Mouse (Mus musculus) heart, embryonic 13.5 days (tissue): ENCODE results near the gene Ppdpf. TPM values are rescaled to one million over a fixed set of nuclear protein-coding genes. Genes with fewer than 3 reads are reported as not detected.

Source experiments
- ATAC-seq: fragments of 200-750 bp; cut with Nextera tagmentation; 2 replicates; pipeline ENCODE4 v1.8.0; 2017; ENCODE audit warnings: moderate TSS enrichment; ENCODE audit not compliant: insufficient number of reproducible peaks, low FRiP score, low TSS enrichment; ENCODE audit errors: extremely low read depth
- H3K27ac ChIP-seq: fragments of 300-500 bp; sonication (generic); replicated peaks from 2 replicates; pipeline ENCODE4 v1.5.1; 2015; ENCODE audit warnings: moderate library complexity, mild to moderate bottlenecking, inconsistent platforms
- H3K27me3 ChIP-seq: fragments of 300-500 bp; sonication (generic); replicated peaks from 2 replicates; pipeline ENCODE4 v1.6.1; 2015; ENCODE audit warnings: mild to moderate bottlenecking, inconsistent platforms
- H3K36me3 ChIP-seq: fragments of 300-500 bp; sonication (generic); 2 replicates; pipeline ENCODE4 v1.6.1; 2015; ENCODE audit warnings: mild to moderate bottlenecking, inconsistent platforms
- H3K4me1 ChIP-seq: fragments of 300-500 bp; sonication (generic); 2 replicates; pipeline ENCODE4 v1.6.1; 2015; ENCODE audit warnings: inconsistent platforms
- H3K4me2 ChIP-seq: fragments of 300-500 bp; sonication (generic); 2 replicates; pipeline ENCODE4 v1.6.1; 2015; ENCODE audit warnings: inconsistent platforms, mild to moderate bottlenecking, moderate library complexity
- H3K4me3 ChIP-seq: fragments of 300-500 bp; sonication (generic); 2 replicates; pipeline ENCODE4 v1.5.1; 2015; ENCODE audit warnings: moderate library complexity, mild to moderate bottlenecking, inconsistent platforms
- H3K9ac ChIP-seq: fragments of 300-500 bp; sonication (generic); 2 replicates; pipeline ENCODE4 v1.6.1; 2015; ENCODE audit warnings: inconsistent platforms, mild to moderate bottlenecking, moderate library complexity
- H3K9me3 ChIP-seq: fragments of 300-500 bp; sonication (generic); 2 replicates; pipeline ENCODE4 v1.6.1; 2016; ENCODE audit warnings: inconsistent platforms
- WGBS: fragments of 180-500 bp; shearing (Covaris S2); methylation state at CpG from one replicate; pipeline ENCODE4 v1.1.7; 2015; ENCODE audit warnings: mixed read lengths; 5-methylcytosine and 5-hydroxymethylcytosine counted together
- polyA plus RNA-seq: library from polyadenylated mRNA; unstranded; fragments of >200 nt; fragmentation: Nextera tagmentation; extraction: Ambion mirVana; gene quantifications from 2 replicates; pipeline ENCODE4 v1.2.1, GENCODE M21; 2015

Ppdpf gene
- polyA plus RNA-seq, 1 experiment from 2014 or later: 188 TPM

GRCm38 (mm10) chr2:181196628-181197300 lies 9.7 kb downstream of the Ppdpf start:
- H3K4me2 ChIP-seq: no peak overlapping the region
- H3K9me3 ChIP-seq: no peaks in the 10 kb centered on the region
- WGBS: 78% methylated on average over 4 of the region's 4 CpGs
- no peaks in the 10 kb centered on the region for H3K4me1 ChIP-seq
- H3K9ac ChIP-seq: no peak overlapping the region
- no peak for ATAC-seq
- no peak overlapping the region for H3K4me3 ChIP-seq
- H3K27ac ChIP-seq: no peak overlapping the region
- peaks cover 34% of the 10 kb centered on the region for H3K27me3 ChIP-seq
- no peaks in the 10 kb centered on the region for H3K36me3 ChIP-seq

GRCm38 (mm10) chr2:181201606-181202005 lies 14.6 kb downstream of the Ppdpf start:
- no peak overlapping the region for H3K4me3 ChIP-seq

GRCm38 (mm10) chr2:181202422-181202821 lies 15.4 kb downstream of the Ppdpf start, which contains the start of gene Ptk6:
Gene Ptk6 (minus strand): TSS chr2:181202789.
- H3K4me2 ChIP-seq: no peak within 1 kb of the TSS
- H3K9ac ChIP-seq: no peak within 1 kb of the TSS
- WGBS: 78% methylated on average over 3 of the region's 3 CpGs
- ATAC-seq: no peak
- no peak within 1 kb of the TSS for H3K4me3 ChIP-seq
- peaks cover 53% of the 10 kb centered on the region for H3K27me3 ChIP-seq
- no peaks in the 10 kb centered on the region for H3K9me3 ChIP-seq
- no peak within 1 kb of the TSS for H3K27ac ChIP-seq
- no peaks in the 10 kb centered on the region for H3K36me3 ChIP-seq
- no peaks in the 10 kb centered on the region for H3K4me1 ChIP-seq

More at GRCm38 (mm10) chr2:181201606-181202005, 14.6 kb downstream of the Ppdpf start:
- no peak overlapping the region for H3K9ac ChIP-seq
- no peak overlapping the region for H3K27ac ChIP-seq
- no peaks in the 10 kb centered on the region for H3K36me3 ChIP-seq
- WGBS: 48% methylated on average over 3 of the region's 3 CpGs
- H3K4me1 ChIP-seq: no peaks in the 10 kb centered on the region
- ATAC-seq: no peak
- no peaks in the 10 kb centered on the region for H3K9me3 ChIP-seq
- H3K27me3 ChIP-seq: peaks cover 53% of the 10 kb centered on the region
- H3K4me2 ChIP-seq: no peak overlapping the region

GRCm38 (mm10) chr2:181202886-181203285 lies 15.8 kb downstream of the Ppdpf start:
- H3K9ac ChIP-seq: no peak overlapping the region
- peaks cover 53% of the 10 kb centered on the region for H3K27me3 ChIP-seq
- H3K4me3 ChIP-seq: no peak overlapping the region
- no peak for ATAC-seq
- no peaks in the 10 kb centered on the region for H3K36me3 ChIP-seq
- no peak overlapping the region for H3K27ac ChIP-seq
- no peak overlapping the region for H3K4me2 ChIP-seq
- H3K4me1 ChIP-seq: no peaks in the 10 kb centered on the region
- no peaks in the 10 kb centered on the region for H3K9me3 ChIP-seq
- 71% methylated on average over 6 of the region's 6 CpGs for WGBS

DNA sequence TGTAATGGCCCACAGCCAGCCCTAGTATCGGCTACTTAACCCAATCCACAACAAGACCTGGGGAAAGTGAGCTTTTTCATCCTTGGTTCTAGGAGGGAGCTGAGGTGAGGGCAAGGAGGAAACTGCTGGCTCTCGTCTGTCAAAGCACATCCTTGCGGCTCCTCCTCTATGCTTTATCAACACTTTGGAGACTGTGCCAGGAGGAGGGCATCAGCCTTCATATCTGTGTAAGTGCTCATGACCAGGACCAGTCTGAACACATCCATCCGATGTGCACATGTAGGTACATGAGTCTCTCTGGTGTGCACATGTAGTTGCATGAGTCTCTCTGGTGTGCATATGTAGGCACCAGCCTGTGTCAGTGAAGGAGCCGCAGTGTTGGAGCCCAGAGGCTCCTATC lies 18.6 kb downstream of the Ppdpf start:
- no peak overlapping the region for H3K4me3 ChIP-seq
- H3K27me3 ChIP-seq: peaks cover 63% of the 10 kb centered on the region
- no peaks in the 10 kb centered on the region for H3K4me1 ChIP-seq
- H3K36me3 ChIP-seq: no peaks in the 10 kb centered on the region
- no peak for ATAC-seq
- H3K9ac ChIP-seq: no peak overlapping the region
- no peak overlapping the region for H3K27ac ChIP-seq
- no peaks in the 10 kb centered on the region for H3K9me3 ChIP-seq
- WGBS: 64% methylated on average over 5 of the region's 5 CpGs
- no peak overlapping the region for H3K4me2 ChIP-seq

DNA sequence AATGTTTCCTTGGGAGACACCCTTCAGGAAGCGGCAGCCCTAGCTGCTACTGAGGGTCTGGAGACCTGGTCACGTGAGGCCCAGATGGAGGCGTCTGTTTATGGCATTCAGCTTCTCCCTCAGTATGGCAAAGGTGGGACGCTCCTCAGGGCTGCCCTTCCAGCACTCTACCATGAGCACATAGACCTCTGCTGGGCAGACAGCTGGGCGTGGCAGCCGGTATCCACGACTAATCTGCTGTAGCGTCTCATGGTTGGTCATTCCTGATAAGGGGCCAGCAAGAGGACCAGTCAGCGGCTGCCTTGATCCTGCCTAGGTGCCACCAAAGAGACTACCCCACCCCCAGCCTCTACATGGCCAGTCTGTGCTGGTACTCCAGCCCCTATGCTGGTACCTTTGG lies 19.1 kb downstream of the Ppdpf start:
- Histone ChIP-seq H3K4me2 (no peak overlapping the region), H3K9ac (no peak overlapping the region), H3K36me3 (no peaks in the 10 kb centered on the region), H3K27ac (no peak overlapping the region), H3K4me3 (no peak overlapping the region), H3K9me3 (no peaks in the 10 kb centered on the region), H3K27me3 (peaks cover 66% of the 10 kb centered on the region), H3K4me1 (no peaks in the 10 kb centered on the region)
- 62% methylated on average over 9 of the region's 9 CpGs for WGBS
- no peak; the same call in 1 of the 2 replicates for ATAC-seq

DNA sequence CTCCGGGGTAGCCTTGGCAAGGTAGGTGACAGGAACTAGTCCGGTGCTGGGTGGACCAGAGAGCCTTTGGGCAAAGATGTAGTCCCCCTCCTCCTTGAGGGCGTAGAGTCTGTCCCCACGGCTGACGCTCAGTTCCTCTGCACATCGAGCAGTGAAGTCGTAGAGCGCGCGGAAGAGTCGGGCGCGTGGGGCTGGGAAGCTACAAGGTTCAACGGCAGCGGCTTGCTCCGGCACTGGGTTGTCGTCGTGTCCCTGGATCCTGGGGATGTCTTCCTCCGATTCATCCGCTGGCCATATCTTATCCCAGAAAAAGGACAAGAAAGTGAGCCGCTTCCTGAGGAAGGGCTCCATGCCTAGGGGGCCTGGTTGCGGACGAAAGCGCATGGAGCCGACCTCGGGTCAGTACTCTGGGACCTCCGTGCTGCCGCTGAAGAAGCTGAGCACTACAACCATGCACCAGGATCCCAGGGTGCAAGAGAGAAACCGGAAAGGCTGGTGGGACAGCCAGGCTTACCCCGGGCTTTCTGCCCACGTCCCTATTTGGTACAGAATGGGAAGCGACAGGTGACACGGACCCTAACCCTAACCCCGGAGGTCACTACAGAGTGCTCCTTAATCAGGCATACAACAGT lies 25.5 kb downstream of the Ppdpf start:
- no peaks in the 10 kb centered on the region for H3K9me3 ChIP-seq
- H3K4me1 ChIP-seq: peaks cover 18% of the 10 kb centered on the region
- peak overlapping the region; percentile 69 for H3K4me2 ChIP-seq
- H3K27me3 ChIP-seq: peaks cover 76% of the 10 kb centered on the region
- no peak for ATAC-seq
- H3K9ac ChIP-seq: peak overlapping the region; percentile 42
- 3% methylated on average over 34 of the region's 34 CpGs for WGBS
- no peaks in the 10 kb centered on the region for H3K36me3 ChIP-seq
- H3K27ac ChIP-seq: no peak overlapping the region
- H3K4me3 ChIP-seq: peak overlapping the region; percentile 45

GRCm38 (mm10) chr2:181213021-181213445 lies 26.0 kb downstream of the Ppdpf start, which contains the start of gene Srms:
Gene Srms (minus strand): TSS chr2:181213185.
- Histone ChIP-seq H3K36me3 (no peaks in the 10 kb centered on the region), H3K4me1 (peaks cover 18% of the 10 kb centered on the region), H3K27me3 (peaks cover 76% of the 10 kb centered on the region), H3K9ac (peak within 1 kb of the TSS; percentile 42), H3K9me3 (no peaks in the 10 kb centered on the region), H3K27ac (no peak within 1 kb of the TSS), H3K4me3 (peak within 1 kb of the TSS; percentile 45), H3K4me2 (peak within 1 kb of the TSS; percentile 69)
- no peak for ATAC-seq
- 1% methylated on average over 17 of the region's 17 CpGs for WGBS

GRCm38 (mm10) chr2:181216037-181216436 lies 29.0 kb downstream of the Ppdpf start:
- H3K4me1 ChIP-seq: peaks cover 35% of the 10 kb centered on the region
- peaks cover 71% of the 10 kb centered on the region for H3K27me3 ChIP-seq
- no peak overlapping the region for H3K9ac ChIP-seq
- ATAC-seq: no peak
- H3K36me3 ChIP-seq: no peaks in the 10 kb centered on the region
- H3K27ac ChIP-seq: no peak overlapping the region
- H3K4me3 ChIP-seq: no peak overlapping the region
- no peaks in the 10 kb centered on the region for H3K9me3 ChIP-seq
- 76% methylated on average over 6 of the region's 6 CpGs for WGBS
- no peak overlapping the region for H3K4me2 ChIP-seq

DNA sequence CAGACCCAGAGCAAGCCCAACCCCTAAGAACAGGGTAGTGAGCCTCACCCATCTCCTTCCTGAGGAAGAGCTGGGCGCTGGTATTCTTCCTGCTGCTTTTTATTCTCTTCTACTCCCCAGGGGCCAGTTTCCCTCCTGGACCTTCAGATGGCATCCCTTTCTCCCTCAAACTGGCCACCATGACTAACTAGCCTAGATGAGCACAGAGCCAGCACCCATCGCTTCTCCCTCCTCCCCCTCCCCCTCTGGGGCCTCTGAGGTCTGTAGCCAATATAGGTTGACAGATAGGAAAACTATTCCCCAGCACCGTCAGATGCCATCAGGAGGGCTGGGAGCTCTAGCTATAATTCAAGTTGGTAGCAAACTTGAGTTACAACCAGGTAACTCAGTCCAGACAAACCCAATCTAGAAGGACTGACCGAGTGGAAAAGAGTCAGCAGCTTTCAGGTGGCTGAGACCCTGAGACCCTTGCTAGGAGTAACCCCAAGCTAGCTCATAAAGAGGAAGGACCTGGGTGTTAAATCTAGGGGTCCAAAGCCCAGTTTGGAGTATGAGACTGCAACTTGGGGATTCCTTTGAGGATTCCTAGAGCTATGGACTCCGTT lies 31.9 kb downstream of the Ppdpf start:
- Histone ChIP-seq H3K4me1 (peaks cover 23% of the 10 kb centered on the region), H3K9me3 (no peaks in the 10 kb centered on the region), H3K9ac (no peak overlapping the region), H3K4me2 (peak overlapping the region; percentile 75; the same call in 1 of the 2 replicates), H3K36me3 (no peaks in the 10 kb centered on the region), H3K27me3 (peaks cover 53% of the 10 kb centered on the region), H3K27ac (peak overlapping the region; percentile 54), H3K4me3 (no peak overlapping the region)
- ATAC-seq: no peak
- WGBS: 50% methylated on average over 5 of the region's 5 CpGs

GRCm38 (mm10) chr2:181219538-181220216 lies 32.6 kb downstream of the Ppdpf start, which contains the start of gene Fndc11:
Gene Fndc11 (plus strand): TSS chr2:181220013.
- WGBS: 4% methylated on average over 25 of the region's 25 CpGs
- Histone ChIP-seq H3K36me3 (no peaks in the 10 kb centered on the region), H3K9me3 (no peaks in the 10 kb centered on the region), H3K4me1 (peaks cover 23% of the 10 kb centered on the region), H3K9ac (peak within 1 kb of the TSS; percentile 67), H3K27me3 (peaks cover 46% of the 10 kb centered on the region), H3K4me2 (peak within 1 kb of the TSS; percentile 75), H3K27ac (peak within 1 kb of the TSS; percentile 54), H3K4me3 (peak within 1 kb of the TSS; percentile 45)
- ATAC-seq: peak; percentile 54
